Mouse (Mus musculus) limb, embryonic 14.5 days (tissue): ENCODE results near the gene Gm49383. TPM values are rescaled to one million over a fixed set of nuclear protein-coding genes. Genes with fewer than 3 reads are reported as not detected.

Experiments
- ATAC-seq: fragments of 200-750 bp; cut with Nextera tagmentation; 2 replicates; pipeline ENCODE4 v1.8.0; 2017; ENCODE audit warnings: low read depth, moderate number of reproducible peaks, moderate TSS enrichment; ENCODE audit not compliant: low FRiP score
- DNase-seq: peaks from one replicate; pipeline ENCODE4 v3.0.0-alpha.2; 2015; ENCODE audit warnings: low spot score
- H3K27ac ChIP-seq: fragments of 300-500 bp; sonication (generic); replicated peaks from 2 replicates; pipeline ENCODE4 v1.5.1; 2014; ENCODE audit warnings: low read depth, mild to moderate bottlenecking, low read length, moderate library complexity, mixed read lengths
- H3K27me3 ChIP-seq: fragments of 300-500 bp; sonication (generic); 2 replicates; pipeline ENCODE4 v1.6.1; 2014; ENCODE audit warnings: low read length, mixed read lengths; ENCODE audit not compliant: control insufficient read depth, insufficient read depth
- H3K36me3 ChIP-seq: fragments of 300-500 bp; sonication (generic); 2 replicates; pipeline ENCODE4 v1.6.1; 2014; ENCODE audit warnings: mild to moderate bottlenecking, low read length, moderate library complexity, mixed read lengths; ENCODE audit not compliant: control insufficient read depth, insufficient read depth
- H3K4me1 ChIP-seq: fragments of 300-500 bp; sonication (generic); 2 replicates; pipeline ENCODE4 v1.6.1; 2014; ENCODE audit warnings: antibody characterized with exemption, low read length, mixed read lengths; ENCODE audit not compliant: control insufficient read depth, insufficient read depth
- H3K4me2 ChIP-seq: fragments of 300-500 bp; sonication (generic); replicated peaks from 2 replicates; pipeline ENCODE4 v1.6.1; 2014; ENCODE audit warnings: low read depth, mild to moderate bottlenecking, low read length, moderate library complexity; ENCODE audit not compliant: severe bottlenecking
- H3K4me3 ChIP-seq: fragments of 300-500 bp; sonication (generic); replicated peaks from 2 replicates; pipeline ENCODE4 v1.5.1; 2014; ENCODE audit warnings: low read length
- H3K9ac ChIP-seq: fragments of 300-500 bp; sonication (generic); 2 replicates; pipeline ENCODE4 v1.6.1; 2014; ENCODE audit warnings: mild to moderate bottlenecking, low read depth, low read length, moderate library complexity; ENCODE audit not compliant: severe bottlenecking
- H3K9me3 ChIP-seq: fragments of 300-500 bp; sonication (generic); 2 replicates; pipeline ENCODE4 v1.6.1; 2016; ENCODE audit warnings: low read length; ENCODE audit not compliant: control insufficient read depth
- POLR2A ChIP-seq: fragments of 200-500 bp; IDR thresholded peaks from 2 replicates; pipeline ENCODE4 v1.8.0; 2012; ENCODE audit warnings: inconsistent platforms, mild to moderate bottlenecking, moderate library complexity, borderline replicate concordance; ENCODE audit not compliant: insufficient read depth, insufficient read length; ENCODE audit errors: extremely low read depth
- WGBS: fragments of 180-500 bp; shearing (Covaris S2); extraction: QIAGEN DNeasy Blood & Tissue Kit; methylation state at CpG from one replicate; pipeline ENCODE4 v1.1.7; 2014; 5-methylcytosine and 5-hydroxymethylcytosine counted together
- polyA plus RNA-seq, 2 experiments: library from polyadenylated mRNA; depleted of rRNA in 1 of 2; stranded (reverse) in 1 of 2; unstranded in 1 of 2; fragments of >200 nt; fragmentation: Nextera tagmentation in 1 of 2; extraction: Ambion mirVana in 1 of 2; gene quantifications; 2 replicates each; pipeline versions ENCODE4 v1.2.1 to v1.2.3; 2012 to 2014

Gene Gm49383
- polyA plus RNA-seq, 2 experiments = 7.6 to 21.8 TPM

DNA sequence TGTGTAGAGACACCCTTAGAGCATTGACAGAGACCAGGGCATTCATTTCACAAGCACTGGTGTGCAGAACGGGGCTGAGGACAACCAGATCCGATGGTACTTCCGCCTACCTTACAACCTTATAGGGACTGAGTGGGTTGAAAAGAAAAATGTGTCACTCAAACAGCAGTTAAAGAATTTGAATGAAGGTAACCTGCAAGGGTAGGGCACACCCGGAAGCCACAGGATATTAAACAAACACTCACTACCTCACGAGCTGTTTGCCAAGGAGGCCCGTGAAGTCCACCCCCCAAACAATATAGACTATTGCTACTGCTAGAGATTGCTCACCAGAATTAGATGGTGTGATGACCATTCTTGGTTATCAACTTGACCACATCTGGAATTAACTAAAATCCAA, 38.9 kb upstream of the Gm49383 start:
- TF ChIP-seq POLR2A = no peak
- ATAC-seq (no peak), DNase-seq (no peak)
- H3K4me3 ChIP-seq = no peak overlapping the region
- no peak overlapping the region for H3K27ac ChIP-seq
- no peaks in the 10 kb centered on the region for H3K27me3 ChIP-seq
- H3K4me2 ChIP-seq = no peak overlapping the region
- H3K36me3 ChIP-seq = no peaks in the 10 kb centered on the region
- no peak overlapping the region for H3K9ac ChIP-seq
- 91% methylated on average over 6 of the region's 6 CpGs for WGBS
- H3K9me3 ChIP-seq = no peaks in the 10 kb centered on the region
- H3K4me1 ChIP-seq = no peaks in the 10 kb centered on the region

- Histone ChIP-seq H3K9ac (no peak overlapping the region), H3K4me3 (no peak overlapping the region), H3K36me3 (peaks cover 5% of the 10 kb centered on the region; the same call in 1 of the 2 replicates), H3K4me1 (peaks cover 10% of the 10 kb centered on the region; the same call in 1 of the 2 replicates), H3K27ac (no peak overlapping the region), H3K27me3 (no peaks in the 10 kb centered on the region), H3K4me2 (no peak overlapping the region), H3K9me3 (no peaks in the 10 kb centered on the region)
- 65% methylated on average over 2 of the region's 2 CpGs for WGBS
- DNase-seq (no peak), ATAC-seq (no peak)
- TF ChIP-seq POLR2A = no peak
Measured at GRCm38 (mm10) chr12:69229251-69229650, 32.3 kb upstream of the Gm49383 start.

- H3K4me3 ChIP-seq = peak within 1 kb of the TSS; percentile 51
- DNase-seq (peak; percentile 87), ATAC-seq (peak; percentile 97)
- peaks cover 8% of the 10 kb centered on the region for H3K36me3 ChIP-seq
- whole genome bisulfite sequencing = under 1% methylated on average over 37 of the region's 37 CpGs
- peaks cover 10% of the 10 kb centered on the region; the same call in 1 of the 2 replicates for H3K4me1 ChIP-seq
- no peaks in the 10 kb centered on the region for H3K9me3 ChIP-seq
- peak within 1 kb of the TSS; percentile 50 for H3K4me2 ChIP-seq
- peak within 1 kb of the TSS; percentile 60 for H3K9ac ChIP-seq
- no peaks in the 10 kb centered on the region for H3K27me3 ChIP-seq
- H3K27ac ChIP-seq = peak within 1 kb of the TSS; percentile 87
- peak; percentile 44; the same call in 1 of the 2 replicates for TF ChIP-seq POLR2A
Measured at GRCm38 (mm10) chr12:69227776-69228466, 31.0 kb upstream of the Gm49383 start, which contains the start of gene Pole2. Gene Pole2 (minus strand): TSS chr12:69228195.

DNA sequence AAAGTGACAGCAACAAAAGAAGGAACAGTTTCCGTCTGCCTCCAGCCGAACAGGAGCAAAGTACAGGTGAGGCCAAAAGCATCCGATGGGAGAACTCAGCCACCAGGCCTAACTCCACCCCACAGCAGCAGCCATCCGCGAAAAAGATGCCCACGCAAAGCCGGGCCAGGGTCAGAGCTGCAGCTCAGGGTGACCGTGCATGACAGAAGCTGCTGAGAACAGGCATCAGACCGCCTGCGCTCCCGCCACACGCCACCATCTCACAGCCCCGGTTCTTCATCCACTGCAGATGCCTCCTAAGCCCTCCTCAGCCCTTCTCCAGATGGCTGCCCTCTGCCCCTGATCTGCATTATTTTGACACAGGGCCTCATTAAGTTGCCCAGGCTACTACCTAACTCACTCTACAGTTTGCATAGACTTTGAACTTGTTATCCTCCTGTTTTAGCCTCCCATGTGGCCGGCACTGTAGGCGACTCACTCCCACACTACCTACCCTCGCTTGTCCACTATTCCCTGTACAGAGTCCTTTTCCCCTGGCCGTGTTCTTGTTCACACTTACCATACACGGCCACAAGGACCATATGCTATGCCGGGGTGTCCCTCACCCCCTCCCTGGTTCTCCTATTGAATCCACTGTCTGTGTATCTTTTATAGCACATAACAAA, 23.8 kb upstream of the Gm49383 start:
- H3K36me3 ChIP-seq = peaks cover 58% of the 10 kb centered on the region

GRCm38 (mm10) chr12:69216587-69216986, 19.7 kb upstream of the Gm49383 start:
- ATAC-seq (no peak), DNase-seq (no peak)
- no peaks in the 10 kb centered on the region for H3K9me3 ChIP-seq
- no peak for TF ChIP-seq POLR2A
- no peak overlapping the region for H3K27ac ChIP-seq
- H3K4me2 ChIP-seq = no peak overlapping the region
- H3K36me3 ChIP-seq = peaks cover 76% of the 10 kb centered on the region
- no peaks in the 10 kb centered on the region for H3K27me3 ChIP-seq
- 95% methylated on average over 7 of the region's 7 CpGs for WGBS
- H3K9ac ChIP-seq = no peak overlapping the region
- H3K4me3 ChIP-seq = no peak overlapping the region
- no peaks in the 10 kb centered on the region for H3K4me1 ChIP-seq

More for the DNA sequence above, 23.8 kb upstream of the Gm49383 start:
- no peak overlapping the region for H3K4me2 ChIP-seq
- DNase-seq (no peak), ATAC-seq (no peak)
- no peaks in the 10 kb centered on the region for H3K4me1 ChIP-seq
- no peaks in the 10 kb centered on the region for H3K9me3 ChIP-seq
- no peak overlapping the region for H3K27ac ChIP-seq
- TF ChIP-seq POLR2A = no peak
- no peak overlapping the region for H3K4me3 ChIP-seq
- WGBS = 92% methylated on average over 19 of the region's 19 CpGs
- no peak overlapping the region for H3K9ac ChIP-seq
- H3K27me3 ChIP-seq = no peaks in the 10 kb centered on the region
